ENCODE assay signal across 11 mouse cellular contexts in genomic region chr2:138406703-138407102, GRCm38 (mm10).
DNase-seq lines count a peak whose midpoint lies in the region; ATAC-seq and TF ChIP-seq lines count a peak whose summit lies in the region.
"Had no signal": no experiment of that assay in that cellular context is flagged by ENCODE, and none has a peak within 500 bp of the region (broad histone marks: within the 10 kb centered on the region; RNA-seq: fewer than 3 reads in every experiment).

No protein-coding gene starts in this region.

- no peaks in the 10 kb centered on the region for H3K9me3 ChIP-seq in hindbrain, embryonic 14.5 days (ENCODE audit: control insufficient read depth, low read length)
- no peaks in the 10 kb centered on the region for H3K9me3 ChIP-seq in neural tube, embryonic 12.5 days

- no peak for TF ChIP-seq CTCF in brain, embryonic 14.5 days (IDR thresholded peaks at IDR 0.05; ENCODE audit: borderline replicate concordance, extremely low read depth, insufficient read depth, insufficient read length)

- H3K27ac ChIP-seq in hindbrain, embryonic 14.5 days, result peak overlapping the region; percentile 40; the same call in 1 of the 2 replicates
- no peak overlapping the region for H3K27ac ChIP-seq in neural tube, embryonic 12.5 days
- H3K27ac ChIP-seq: stomach, postnatal 0 days had no signal

- DNase-seq in embryo, embryonic 11 days, result peak; percentile 16
- DNase-seq in embryo, embryonic 9.5 days (ENCODE audit: extremely low spot score), result no peak
- DNase-seq in brain, embryonic 14.5 days (ENCODE audit: low read depth), result peak; percentile 70
- DNase-seq in hindbrain, embryonic 14.5 days (ENCODE audit: low spot score), result peak; percentile 40
- DNase-seq in gastrocnemius, adult 8-10 months (ENCODE audit: low spot score in 2 of 2), result no peak
- no peak for DNase-seq in kidney, adult 11 months
- no peak for DNase-seq in c-Kit-positive CD71-positive TER-119-positive erythroid progenitor cells, embryonic 14.5 days (ENCODE audit: low spot score)
- DNase-seq: adrenal gland, adult 2 months; liver had no signal

- no peak for TF ChIP-seq POLR2A in brain, embryonic 14.5 days (IDR thresholded peaks at IDR 0.05; ENCODE audit: borderline replicate concordance, extremely low read depth, insufficient read depth, insufficient read length, poor library complexity, severe bottlenecking)

- ATAC-seq in hindbrain, embryonic 14.5 days (ENCODE audit: low FRiP score), result peak; percentile 42; the same call in 1 of the 2 replicates
- peak; percentile 39 for ATAC-seq in neural tube, embryonic 12.5 days (ENCODE audit: low FRiP score, low read depth)

- no peak overlapping the region for H3K4me2 ChIP-seq in hindbrain, embryonic 14.5 days (replicated peaks)
- no peak overlapping the region for H3K4me2 ChIP-seq in neural tube, embryonic 12.5 days (replicated peaks)

- H3K4me3 ChIP-seq in hindbrain, embryonic 14.5 days (replicated peaks; ENCODE audit: low read length), result no peak overlapping the region
- no peak overlapping the region for H3K4me3 ChIP-seq in neural tube, embryonic 12.5 days

- peaks cover 9% of the 10 kb centered on the region for H3K4me1 ChIP-seq in hindbrain, embryonic 14.5 days (replicated peaks; ENCODE audit: control insufficient read depth, insufficient read depth, low read length)
- H3K4me1 ChIP-seq in neural tube, embryonic 12.5 days, result 0 out of 2 replicates have a peak, but pooled peaks cover 3% of the 10 kb centered on the region

- no peaks in the 10 kb centered on the region for H3K27me3 ChIP-seq in hindbrain, embryonic 14.5 days (ENCODE audit: control insufficient read depth, insufficient read depth, low read length)
- no peaks in the 10 kb centered on the region for H3K27me3 ChIP-seq in neural tube, embryonic 12.5 days (replicated peaks)

- H3K9ac ChIP-seq in hindbrain, embryonic 14.5 days, result no peak overlapping the region
- H3K9ac ChIP-seq in neural tube, embryonic 12.5 days, result no peak overlapping the region

- H3K36me3 ChIP-seq in hindbrain, embryonic 14.5 days (replicated peaks; ENCODE audit: control insufficient read depth, insufficient read depth), result no peaks in the 10 kb centered on the region
- no peaks in the 10 kb centered on the region for H3K36me3 ChIP-seq in neural tube, embryonic 12.5 days

Comparison
In these comparisons a context has a peak if more than half of its experiments do, and no peak if none do; other contexts are left out.
1. DNase-seq: peak in embryo, embryonic 11 days (single experiment), brain, embryonic 14.5 days (single experiment) and hindbrain, embryonic 14.5 days (single experiment); none in embryo, embryonic 9.5 days (single experiment), gastrocnemius, adult 8-10 months (0 of 2), kidney, adult 11 months (single experiment) and c-Kit-positive CD71-positive TER-119-positive erythroid progenitor cells, embryonic 14.5 days (single experiment).